In the genomic region with DNA sequence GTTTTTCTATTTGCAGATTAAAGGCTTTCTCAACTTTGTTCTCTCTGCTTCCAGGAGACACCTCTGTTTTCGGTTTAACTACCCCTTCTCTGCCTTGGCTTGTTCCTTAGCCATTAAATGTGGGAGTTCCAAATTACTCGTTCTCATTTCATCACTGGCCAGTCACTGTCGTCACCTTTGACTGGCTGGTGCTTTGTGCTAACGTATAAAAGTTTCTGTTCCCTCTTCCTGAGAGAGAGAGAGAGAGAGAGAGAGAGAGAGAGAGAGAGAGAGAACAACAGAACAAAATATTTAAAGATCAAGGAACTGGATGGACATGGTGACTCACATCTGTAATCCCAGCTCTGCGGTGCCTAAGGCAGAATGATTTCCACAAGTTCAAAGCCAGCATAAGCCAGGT, we compare ENCODE assay signal across 15 mouse cellular contexts.
"Had no signal": no experiment of that assay in that cellular context is flagged by ENCODE, and none has a peak within 500 bp of the region (broad histone marks: within the 10 kb centered on the region; RNA-seq: fewer than 3 reads in every experiment).

No protein-coding gene starts in this region.

- H3K27me3 ChIP-seq: intestine, embryonic 15.5 days; limb, embryonic 15.5 days; liver, embryonic 13.5 days had no signal

- H3K4me3 ChIP-seq: intestine, embryonic 15.5 days; layer of hippocampus, adult 2 months; left cerebral cortex, adult 2 months; limb, embryonic 15.5 days; liver, embryonic 13.5 days; midbrain, embryonic 12.5 days had no signal

- ATAC-seq: intestine, embryonic 15.5 days; midbrain, embryonic 16.5 days had no signal

- H3K36me3 ChIP-seq: intestine, embryonic 15.5 days; limb, embryonic 15.5 days; liver, embryonic 13.5 days; midbrain, embryonic 12.5 days had no signal

- H3K4me2 ChIP-seq: intestine, embryonic 15.5 days; limb, embryonic 15.5 days; liver, embryonic 13.5 days; midbrain, embryonic 12.5 days had no signal

- H3K9me3 ChIP-seq: intestine, embryonic 15.5 days; limb, embryonic 15.5 days; liver, embryonic 13.5 days; midbrain, embryonic 12.5 days had no signal

- H3K9ac ChIP-seq: intestine, embryonic 15.5 days; limb, embryonic 15.5 days; liver, embryonic 13.5 days; midbrain, embryonic 12.5 days had no signal

- DNase-seq: kidney, adult 18-20 months; kidney, postnatal 10 days; kidney, postnatal 4 days; liver, embryonic 13.5 days; lung, adult 18-20 months; right cerebral cortex, adult 18-20 months; right cerebral cortex, postnatal 25 days; thymus, adult 18-20 months; thymus, postnatal 25 days had no signal

- H3K27ac ChIP-seq: intestine, embryonic 15.5 days; layer of hippocampus, adult 2 months; left cerebral cortex, adult 2 months; limb, embryonic 15.5 days; liver, embryonic 13.5 days; midbrain, embryonic 12.5 days had no signal
